Mouse (Mus musculus): ENCODE data around the gene Syne3. TPM values are rescaled to one million over a fixed set of nuclear protein-coding genes. Genes with fewer than 3 reads are reported as not detected.

The Syne3 gene
- polyA plus RNA-seq, 1 experiment from 2014 or later: 0.16 TPM

DNA sequence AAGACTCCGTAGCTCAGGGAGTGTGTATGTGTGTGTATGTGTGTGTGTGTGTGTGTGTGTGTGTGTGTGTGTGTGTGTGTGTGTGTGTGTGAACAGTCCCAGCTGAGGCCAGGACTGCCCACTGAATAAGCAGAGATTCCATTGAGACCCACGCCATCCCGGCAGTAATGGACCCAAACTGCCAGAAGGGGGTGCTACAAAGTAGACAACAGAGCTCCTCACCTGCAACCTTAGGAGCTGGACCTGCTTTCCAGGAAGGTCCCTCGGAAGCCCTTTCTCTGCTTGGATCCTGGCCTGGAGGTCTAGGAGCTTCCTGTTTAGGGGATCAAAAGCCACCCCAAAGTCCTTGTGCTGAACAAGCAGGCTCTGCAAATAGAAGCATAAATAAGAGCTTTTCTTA is 55.7 kb downstream of the Syne3 start:
- no peak overlapping the region for H3K4me2 ChIP-seq (ENCODE audit: low read length)
- ATAC-seq: no peak
- H3K36me3 ChIP-seq (ENCODE audit: control insufficient read depth, insufficient read depth, low read length): no peaks in the 10 kb centered on the region
- no peaks in the 10 kb centered on the region for H3K4me1 ChIP-seq (ENCODE audit: control insufficient read depth, insufficient read depth, low read length)
- H3K27me3 ChIP-seq (ENCODE audit: control insufficient read depth, insufficient read depth, low read depth, low read length): no peaks in the 10 kb centered on the region
- 15% methylated on average over 4 of the region's 4 CpGs for WGBS
- no peaks in the 10 kb centered on the region for H3K9me3 ChIP-seq (replicated peaks; ENCODE audit: control insufficient read depth, low read length, poor library complexity, severe bottlenecking)
- no peak overlapping the region for H3K27ac ChIP-seq (ENCODE audit: low read length)
- no peak overlapping the region for H3K4me3 ChIP-seq (ENCODE audit: low read depth, low read length)
- no peak overlapping the region for H3K9ac ChIP-seq (ENCODE audit: low read depth, low read length)

DNA sequence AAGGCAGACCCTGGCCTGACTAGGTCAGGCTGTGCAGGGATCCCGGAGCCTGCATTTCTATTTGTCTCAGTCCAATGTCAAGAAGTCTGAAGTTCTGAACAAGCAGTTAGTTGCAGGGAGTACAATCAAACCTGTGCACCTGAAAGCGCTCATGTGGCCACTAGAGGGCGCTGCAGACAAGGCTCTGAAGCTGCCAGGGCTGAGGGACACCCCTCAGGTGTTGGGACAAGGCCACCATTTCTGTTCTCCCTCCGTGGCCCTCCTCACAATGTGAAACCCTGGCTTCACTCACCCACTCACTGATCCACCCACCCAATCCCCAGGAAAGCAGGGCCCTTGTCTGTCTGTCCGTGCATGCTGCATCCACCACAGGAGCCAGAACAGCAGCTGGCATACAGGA is 57.2 kb downstream of the Syne3 start:
- H3K9me3 ChIP-seq (replicated peaks; ENCODE audit: control insufficient read depth, low read length, poor library complexity, severe bottlenecking): no peaks in the 10 kb centered on the region
- ATAC-seq: peak; percentile 39; the same call in 1 of the 2 replicates
- 16% methylated on average over 5 of the region's 5 CpGs for WGBS
- no peaks in the 10 kb centered on the region for H3K4me1 ChIP-seq (ENCODE audit: control insufficient read depth, insufficient read depth, low read length)
- no peak overlapping the region for H3K4me3 ChIP-seq (ENCODE audit: low read depth, low read length)
- no peak overlapping the region for H3K27ac ChIP-seq (ENCODE audit: low read length)
- H3K4me2 ChIP-seq (ENCODE audit: low read length): no peak overlapping the region
- no peaks in the 10 kb centered on the region for H3K27me3 ChIP-seq (ENCODE audit: control insufficient read depth, insufficient read depth, low read depth, low read length)
- no peaks in the 10 kb centered on the region for H3K36me3 ChIP-seq (ENCODE audit: control insufficient read depth, insufficient read depth, low read length)
- H3K9ac ChIP-seq (ENCODE audit: low read depth, low read length): no peak overlapping the region

- ATAC-seq: no peak
- H3K9me3 ChIP-seq (replicated peaks; ENCODE audit: control insufficient read depth, low read length, poor library complexity, severe bottlenecking): no peaks in the 10 kb centered on the region
- no peaks in the 10 kb centered on the region for H3K4me1 ChIP-seq (ENCODE audit: control insufficient read depth, insufficient read depth, low read length)
- H3K27ac ChIP-seq (ENCODE audit: low read length): no peak overlapping the region
- no peak overlapping the region for H3K4me2 ChIP-seq (ENCODE audit: low read length)
- no peaks in the 10 kb centered on the region for H3K27me3 ChIP-seq (ENCODE audit: control insufficient read depth, insufficient read depth, low read depth, low read length)
- WGBS: 83% methylated on average over 2 of the region's 2 CpGs
- H3K4me3 ChIP-seq (ENCODE audit: low read depth, low read length): no peak overlapping the region
- H3K36me3 ChIP-seq (ENCODE audit: control insufficient read depth, insufficient read depth, low read length): no peaks in the 10 kb centered on the region
- H3K9ac ChIP-seq (ENCODE audit: low read depth, low read length): no peak overlapping the region
Measured at GRCm38 (mm10) chr12:104947911-104948310, 61.7 kb downstream of the Syne3 start.

DNA sequence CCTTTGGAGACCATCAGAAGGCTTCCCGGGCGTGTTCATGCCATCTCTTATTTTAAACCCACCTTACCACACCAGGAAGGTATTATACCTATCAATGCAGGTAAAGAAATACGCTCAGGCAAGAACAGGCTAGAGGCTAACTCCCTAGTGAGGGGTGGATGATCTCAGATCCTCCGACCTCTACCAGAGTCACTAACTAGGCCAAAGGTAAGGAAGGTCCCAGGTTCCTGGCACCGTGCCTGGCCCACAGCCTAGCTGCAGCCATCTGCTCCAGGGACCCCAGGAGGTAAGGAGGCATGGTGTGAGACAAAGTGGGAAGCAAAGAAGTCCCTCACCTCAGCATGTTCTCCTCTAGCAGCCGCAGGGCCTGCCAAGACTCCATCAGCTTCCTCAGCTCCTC is 63.4 kb downstream of the Syne3 start:
- H3K36me3 ChIP-seq (ENCODE audit: control insufficient read depth, insufficient read depth, low read length): no peaks in the 10 kb centered on the region
- 92% methylated on average over 6 of the region's 6 CpGs for WGBS
- no peak overlapping the region for H3K27ac ChIP-seq (ENCODE audit: low read length)
- H3K4me2 ChIP-seq (ENCODE audit: low read length): no peak overlapping the region
- no peak overlapping the region for H3K4me3 ChIP-seq (ENCODE audit: low read depth, low read length)
- ATAC-seq: no peak
- no peaks in the 10 kb centered on the region for H3K27me3 ChIP-seq (ENCODE audit: control insufficient read depth, insufficient read depth, low read depth, low read length)
- no peaks in the 10 kb centered on the region for H3K9me3 ChIP-seq (replicated peaks; ENCODE audit: control insufficient read depth, low read length, poor library complexity, severe bottlenecking)
- H3K4me1 ChIP-seq (ENCODE audit: control insufficient read depth, insufficient read depth, low read length): no peaks in the 10 kb centered on the region
- no peak overlapping the region for H3K9ac ChIP-seq (ENCODE audit: low read depth, low read length)

DNA sequence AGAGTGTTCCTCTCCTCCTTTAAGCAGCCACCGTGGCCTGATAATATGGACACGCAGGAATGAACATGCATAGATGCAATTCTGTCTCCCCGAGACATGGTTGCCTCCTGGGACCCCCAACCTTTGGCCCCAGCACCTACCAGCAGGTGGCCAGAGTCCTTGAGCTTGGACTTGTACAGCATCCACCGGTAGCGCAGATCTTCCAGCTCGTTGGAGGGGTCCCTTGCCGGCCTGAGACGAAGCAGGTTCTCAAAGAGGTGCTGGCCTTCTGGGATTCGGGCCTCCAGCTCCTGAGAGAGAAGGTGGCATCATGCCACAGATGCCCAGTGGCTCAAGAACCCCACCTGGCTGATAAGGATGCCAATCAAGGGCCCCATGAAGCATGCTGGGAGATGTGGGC is 69.1 kb downstream of the Syne3 start:
- WGBS: 85% methylated on average over 9 of the region's 9 CpGs
- Histone ChIP-seq H3K4me1 (ENCODE audit: control insufficient read depth, insufficient read depth, low read length) (no peaks in the 10 kb centered on the region), H3K36me3 (ENCODE audit: control insufficient read depth, insufficient read depth, low read length) (no peaks in the 10 kb centered on the region), H3K9ac (ENCODE audit: low read depth, low read length) (no peak overlapping the region), H3K27me3 (ENCODE audit: control insufficient read depth, insufficient read depth, low read depth, low read length) (no peaks in the 10 kb centered on the region; the same call in 1 of the 2 replicates), H3K4me3 (ENCODE audit: low read depth, low read length) (no peak overlapping the region), H3K4me2 (ENCODE audit: low read length) (no peak overlapping the region), H3K9me3 (replicated peaks; ENCODE audit: control insufficient read depth, low read length, poor library complexity, severe bottlenecking) (no peaks in the 10 kb centered on the region), H3K27ac (ENCODE audit: low read length) (no peak overlapping the region)
- no peak for ATAC-seq

DNA sequence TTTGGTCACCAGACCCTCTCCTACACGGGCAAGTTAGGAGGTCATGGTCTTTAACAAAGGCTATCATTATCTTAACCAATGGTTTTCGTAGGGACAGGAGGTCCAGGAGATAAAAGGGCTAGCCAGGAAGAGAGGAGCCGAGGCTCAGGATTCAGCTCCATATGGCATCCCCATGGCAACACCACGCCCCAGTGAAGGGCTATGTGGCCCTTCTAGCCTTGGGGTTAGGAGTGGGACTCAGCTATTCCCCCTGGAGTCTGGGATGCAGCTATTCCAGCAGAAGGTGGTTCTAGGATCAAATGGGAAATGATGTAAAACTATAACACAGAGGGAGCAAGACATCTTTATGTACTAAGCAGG is 69.6 kb downstream of the Syne3 start:
- no peaks in the 10 kb centered on the region for H3K4me1 ChIP-seq (ENCODE audit: control insufficient read depth, insufficient read depth, low read length)
- peak; percentile 33 for ATAC-seq
- no peaks in the 10 kb centered on the region for H3K36me3 ChIP-seq (ENCODE audit: control insufficient read depth, insufficient read depth, low read length)
- WGBS: 7% methylated on average over 4 of the region's 4 CpGs
- no peaks in the 10 kb centered on the region; the same call in 1 of the 2 replicates for H3K27me3 ChIP-seq (ENCODE audit: control insufficient read depth, insufficient read depth, low read depth, low read length)
- no peak overlapping the region for H3K4me2 ChIP-seq (ENCODE audit: low read length)
- H3K27ac ChIP-seq (ENCODE audit: low read length): no peak overlapping the region
- no peak overlapping the region for H3K9ac ChIP-seq (ENCODE audit: low read depth, low read length)
- no peak overlapping the region for H3K4me3 ChIP-seq (ENCODE audit: low read depth, low read length)
- no peaks in the 10 kb centered on the region for H3K9me3 ChIP-seq (replicated peaks; ENCODE audit: control insufficient read depth, low read length, poor library complexity, severe bottlenecking)

- Histone ChIP-seq H3K36me3 (ENCODE audit: control insufficient read depth, insufficient read depth, low read length) (no peaks in the 10 kb centered on the region), H3K4me1 (ENCODE audit: control insufficient read depth, insufficient read depth, low read length) (no peaks in the 10 kb centered on the region), H3K9ac (ENCODE audit: low read depth, low read length) (no peak overlapping the region), H3K4me3 (ENCODE audit: low read depth, low read length) (no peak overlapping the region), H3K27ac (ENCODE audit: low read length) (no peak overlapping the region), H3K4me2 (ENCODE audit: low read length) (no peak overlapping the region), H3K9me3 (replicated peaks; ENCODE audit: control insufficient read depth, low read length, poor library complexity, severe bottlenecking) (no peaks in the 10 kb centered on the region), H3K27me3 (ENCODE audit: control insufficient read depth, insufficient read depth, low read depth, low read length) (no peaks in the 10 kb centered on the region; the same call in 1 of the 2 replicates)
- WGBS: 31% methylated on average over 13 of the region's 13 CpGs
- ATAC-seq: peak; percentile 85
Measured at GRCm38 (mm10) chr12:104939372-104940026, 70.1 kb downstream of the Syne3 start.

DNA sequence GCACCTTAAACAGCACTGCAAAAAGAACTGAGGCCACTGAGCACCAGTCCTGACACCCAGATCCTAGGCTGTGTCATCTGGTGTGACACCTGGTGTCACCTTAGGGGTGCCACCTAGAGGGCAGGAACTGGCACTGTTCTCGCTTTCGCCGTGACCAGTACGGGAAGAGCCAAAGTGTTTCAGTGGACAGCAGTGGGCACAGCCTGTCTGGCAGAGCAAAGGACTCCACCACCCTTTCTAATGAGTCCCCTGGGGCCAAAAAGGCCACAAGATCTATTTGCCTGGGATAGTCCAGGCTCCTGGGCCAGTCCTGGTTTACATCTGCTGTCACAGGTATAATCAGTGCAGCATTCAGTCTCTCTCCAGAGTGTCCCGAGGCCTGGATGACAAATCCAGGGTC is 70.7 kb downstream of the Syne3 start:
- Histone ChIP-seq H3K4me1 (ENCODE audit: control insufficient read depth, insufficient read depth, low read length) (no peaks in the 10 kb centered on the region), H3K4me2 (ENCODE audit: low read length) (no peak overlapping the region), H3K36me3 (ENCODE audit: control insufficient read depth, insufficient read depth, low read length) (no peaks in the 10 kb centered on the region), H3K4me3 (ENCODE audit: low read depth, low read length) (no peak overlapping the region), H3K27me3 (ENCODE audit: control insufficient read depth, insufficient read depth, low read depth, low read length) (no peaks in the 10 kb centered on the region; the same call in 1 of the 2 replicates), H3K27ac (ENCODE audit: low read length) (no peak overlapping the region), H3K9ac (ENCODE audit: low read depth, low read length) (no peak overlapping the region), H3K9me3 (replicated peaks; ENCODE audit: control insufficient read depth, low read length, poor library complexity, severe bottlenecking) (no peaks in the 10 kb centered on the region)
- 65% methylated on average over 5 of the region's 5 CpGs for WGBS
- peak; percentile 29; the same call in 1 of the 2 replicates for ATAC-seq

- H3K4me1 ChIP-seq (ENCODE audit: control insufficient read depth, insufficient read depth, low read length): no peaks in the 10 kb centered on the region
- no peak overlapping the region for H3K27ac ChIP-seq (ENCODE audit: low read length)
- no peaks in the 10 kb centered on the region for H3K9me3 ChIP-seq (replicated peaks; ENCODE audit: control insufficient read depth, low read length, poor library complexity, severe bottlenecking)
- ATAC-seq: no peak
- no peak overlapping the region for H3K4me2 ChIP-seq (ENCODE audit: low read length)
- no peak overlapping the region for H3K4me3 ChIP-seq (ENCODE audit: low read depth, low read length)
- H3K36me3 ChIP-seq (ENCODE audit: control insufficient read depth, insufficient read depth, low read length): no peaks in the 10 kb centered on the region
- WGBS: 71% methylated on average over 4 of the region's 4 CpGs
- no peaks in the 10 kb centered on the region; the same call in 1 of the 2 replicates for H3K27me3 ChIP-seq (ENCODE audit: control insufficient read depth, insufficient read depth, low read depth, low read length)
- H3K9ac ChIP-seq (ENCODE audit: low read depth, low read length): no peak overlapping the region
Measured at GRCm38 (mm10) chr12:104936223-104936622, 73.4 kb downstream of the Syne3 start.

Measured in midbrain, embryonic 16.5 days (tissue).